Comparison of ENCODE assay signal across 9 mouse cellular contexts in genomic region chr5:129257206-129257605, GRCm38 (mm10).
"Had no signal": no experiment of that assay in that cellular context is flagged by ENCODE, and none has a peak within 500 bp of the region (broad histone marks: within the 10 kb centered on the region; RNA-seq: fewer than 3 reads in every experiment).

No protein-coding gene starts in this region.

- DNase-seq: lung, adult 18-20 months; lung, embryonic 14.5 days; lung, postnatal 10 days; lung, postnatal 4 days; right cerebral cortex, postnatal 14 days; spleen, adult 18-20 months; thymus, adult 18-20 months; thymus, postnatal 14 days; thymus, postnatal 36 days had no signal
